22 mouse cellular contexts compared by ENCODE assay signal in the genomic region with DNA sequence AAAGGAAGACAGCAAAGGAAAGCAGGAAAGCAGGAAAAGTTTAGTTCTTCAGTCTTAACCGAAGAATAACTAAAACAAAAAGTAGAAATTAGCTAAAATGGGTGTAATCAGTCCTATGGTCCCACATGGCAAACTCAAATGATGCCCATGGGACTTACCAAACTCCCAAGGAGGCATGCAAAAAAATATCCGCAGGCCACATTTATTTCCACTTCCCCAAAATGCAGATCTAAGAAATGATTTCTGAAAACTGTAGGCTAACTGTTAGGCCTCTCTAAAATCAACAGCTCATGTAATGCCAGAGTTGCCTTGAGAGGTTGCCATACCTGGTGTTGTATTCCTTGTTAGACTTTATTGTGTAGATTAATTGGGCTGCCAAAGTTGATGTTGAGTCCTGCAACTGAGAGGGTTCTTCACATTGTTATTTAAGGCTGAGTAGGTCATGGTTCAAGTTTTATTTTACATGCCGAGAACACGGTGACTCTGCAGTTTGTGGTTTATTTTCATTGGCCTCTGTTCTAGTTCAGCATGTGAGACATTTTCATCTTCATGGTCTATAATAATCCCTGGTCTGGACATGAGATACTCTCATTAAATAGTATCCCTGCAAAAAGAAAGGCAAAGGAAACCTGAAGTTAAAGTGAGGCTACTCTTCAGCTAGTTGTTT.
A peak's percentile ranks its signal among the peaks of the same experiment; 100 is the strongest.
DNase-seq lines count a peak whose midpoint lies in the region; ATAC-seq and TF ChIP-seq lines count a peak whose summit lies in the region.
"Had no signal": no experiment of that assay in that cellular context is flagged by ENCODE, and none has a peak within 500 bp of the region (broad histone marks: within the 10 kb centered on the region; RNA-seq: fewer than 3 reads in every experiment).

No protein-coding gene starts in this region.

- TF ChIP-seq POLR2A in brain, embryonic 14.5 days (IDR thresholded peaks at IDR 0.05; ENCODE audit: borderline replicate concordance, extremely low read depth, insufficient read depth, insufficient read length, poor library complexity, severe bottlenecking), result no peak

- H3K36me3 ChIP-seq in neural tube, embryonic 15.5 days, result no peaks in the 10 kb centered on the region
- H3K36me3 ChIP-seq: embryonic facial prominence, embryonic 12.5 days; intestine, embryonic 15.5 days; limb, embryonic 15.5 days; midbrain, embryonic 15.5 days had no signal

- no peaks in the 10 kb centered on the region for H3K4me1 ChIP-seq in neural tube, embryonic 15.5 days
- H3K4me1 ChIP-seq: embryonic facial prominence, embryonic 12.5 days; intestine, embryonic 15.5 days; limb, embryonic 15.5 days; megakaryocyte, embryonic 14.5 days; midbrain, embryonic 15.5 days had no signal

- WGBS in neural tube, embryonic 15.5 days, result 88% methylated on average over 4 of the region's 4 CpGs

- no peak overlapping the region for H3K9ac ChIP-seq in neural tube, embryonic 15.5 days (replicated peaks)
- H3K9ac ChIP-seq: embryonic facial prominence, embryonic 12.5 days; hindbrain, embryonic 14.5 days; intestine, embryonic 15.5 days; limb, embryonic 15.5 days; liver, postnatal 0 days; midbrain, embryonic 15.5 days had no signal

- no peak overlapping the region for H3K4me2 ChIP-seq in neural tube, embryonic 15.5 days
- H3K4me2 ChIP-seq: embryonic facial prominence, embryonic 12.5 days; hindbrain, embryonic 14.5 days; intestine, embryonic 15.5 days; limb, embryonic 15.5 days; midbrain, embryonic 15.5 days had no signal

- peak; percentile 14 to 36 for DNase-seq in heart, adult 18-20 months
- DNase-seq in heart, adult 11 months, result no peak
- peak; percentile 34 for DNase-seq in 3134 (ENCODE audit: extremely low read depth, insufficient read length, low spot score)
- peak; percentile 0 for DNase-seq in brain, embryonic 14.5 days (ENCODE audit: low read depth)
- no peak for DNase-seq in layer of hippocampus, adult 2 months (ENCODE audit: low spot score in 2 of 2)
- DNase-seq: adrenal gland, adult 2 months; B cell, adult 2 months; cerebellum, adult 8-10 months; heart, postnatal 10 days; liver, postnatal 0 days; lung, postnatal 10 days; retina, postnatal 1 day; thymus, postnatal 36 days had no signal

- no peak overlapping the region for H3K27ac ChIP-seq in neural tube, embryonic 15.5 days (replicated peaks)
- H3K27ac ChIP-seq in layer of hippocampus, adult 2 months, result no peak overlapping the region
- H3K27ac ChIP-seq: embryonic facial prominence, embryonic 12.5 days; hindbrain, embryonic 14.5 days; intestine, embryonic 15.5 days; limb, embryonic 15.5 days; midbrain, embryonic 15.5 days had no signal

- H3K9me3 ChIP-seq in neural tube, embryonic 15.5 days (replicated peaks), result no peaks in the 10 kb centered on the region
- H3K9me3 ChIP-seq: intestine, embryonic 15.5 days; limb, embryonic 15.5 days; midbrain, embryonic 15.5 days had no signal

- H3K27me3 ChIP-seq in neural tube, embryonic 15.5 days (replicated peaks), result no peaks in the 10 kb centered on the region
- H3K27me3 ChIP-seq: embryonic facial prominence, embryonic 12.5 days; intestine, embryonic 15.5 days; limb, embryonic 15.5 days; megakaryocyte, embryonic 14.5 days; midbrain, embryonic 15.5 days had no signal

- ATAC-seq in megakaryocyte progenitor cell, adult 5-6 weeks (replicated peaks; ENCODE audit: poor library complexity), result peak; percentile 46
- no peak for ATAC-seq in neural tube, embryonic 15.5 days (ENCODE audit: low FRiP score)
- ATAC-seq: forebrain, embryonic 16.5 days; intestine, embryonic 15.5 days; liver, postnatal 0 days; midbrain, embryonic 15.5 days had no signal

- H3K4me3 ChIP-seq in neural tube, embryonic 15.5 days (replicated peaks), result no peak overlapping the region
- no peak overlapping the region for H3K4me3 ChIP-seq in layer of hippocampus, adult 2 months
- H3K4me3 ChIP-seq: embryonic facial prominence, embryonic 12.5 days; intestine, embryonic 15.5 days; limb, embryonic 15.5 days; megakaryocyte, embryonic 14.5 days; midbrain, embryonic 15.5 days had no signal

- no peak for TF ChIP-seq CTCF in brain, embryonic 14.5 days (IDR thresholded peaks at IDR 0.05; ENCODE audit: borderline replicate concordance, extremely low read depth, insufficient read depth, insufficient read length)
- no peak for TF ChIP-seq CTCF in layer of hippocampus, adult 2 months (conservative IDR thresholded peaks at IDR 0.05)

Comparison
In these comparisons a context has a peak if more than half of its experiments do, and no peak if none do; other contexts are left out.
1. DNase-seq: peak in heart, adult 18-20 months (2 of 2), 3134 (single experiment) and brain, embryonic 14.5 days (single experiment); none in heart, adult 11 months (single experiment) and layer of hippocampus, adult 2 months (0 of 2).